ENCODE assay signal across 11 mouse cellular contexts in genomic region chr19:22656466-22657215, GRCm38 (mm10).
DNase-seq lines count a peak whose midpoint lies in the region; ATAC-seq and TF ChIP-seq lines count a peak whose summit lies in the region.
"Had no signal": no experiment of that assay in that cellular context is flagged by ENCODE, and none has a peak within 500 bp of the region (broad histone marks: within the 10 kb centered on the region; RNA-seq: fewer than 3 reads in every experiment).

No protein-coding gene starts in this region.

- H3K36me3 ChIP-seq in lung, embryonic 14.5 days (ENCODE audit: insufficient read depth), result no peaks in the 10 kb centered on the region
- H3K36me3 ChIP-seq in lung, postnatal 0 days (ENCODE audit: insufficient read depth, low read length), result no peaks in the 10 kb centered on the region
- H3K36me3 ChIP-seq in forebrain, embryonic 12.5 days (replicated peaks), result no peaks in the 10 kb centered on the region
- H3K36me3 ChIP-seq in heart, embryonic 12.5 days, result no peaks in the 10 kb centered on the region
- H3K36me3 ChIP-seq: liver, embryonic 13.5 days had no signal

- no peak overlapping the region for H3K4me2 ChIP-seq in lung, embryonic 14.5 days
- no peak overlapping the region for H3K4me2 ChIP-seq in lung, postnatal 0 days (replicated peaks; ENCODE audit: low read depth, low read length)
- H3K4me2 ChIP-seq in forebrain, embryonic 12.5 days, result peak overlapping the region; percentile 31
- H3K4me2 ChIP-seq in heart, embryonic 12.5 days, result no peak overlapping the region
- H3K4me2 ChIP-seq: liver, embryonic 13.5 days had no signal

- ATAC-seq in lung, embryonic 14.5 days (ENCODE audit: insufficient read depth), result no peak
- ATAC-seq in lung, postnatal 0 days, result no peak
- peak; percentile 69; the same call in 1 of the 2 replicates for ATAC-seq in forebrain, embryonic 12.5 days (ENCODE audit: low FRiP score)
- no peak for ATAC-seq in heart, embryonic 12.5 days (ENCODE audit: insufficient number of reproducible peaks, low FRiP score)

- H3K4me3 ChIP-seq in lung, embryonic 14.5 days (ENCODE audit: low read depth, low read length), result no peak overlapping the region
- H3K4me3 ChIP-seq in lung, postnatal 0 days (ENCODE audit: low read depth, low read length), result no peak overlapping the region
- H3K4me3 ChIP-seq in forebrain, embryonic 12.5 days (replicated peaks), result no peak overlapping the region
- H3K4me3 ChIP-seq in heart, embryonic 12.5 days, result no peak overlapping the region
- H3K4me3 ChIP-seq: liver, embryonic 13.5 days had no signal

- no peak for TF ChIP-seq EP300 in lung, postnatal 0 days (IDR thresholded peaks at IDR 0.05)

- no peaks in the 10 kb centered on the region for H3K27me3 ChIP-seq in lung, embryonic 14.5 days (ENCODE audit: insufficient read depth, low read length)
- H3K27me3 ChIP-seq in lung, postnatal 0 days (replicated peaks; ENCODE audit: insufficient read depth, low read length), result no peaks in the 10 kb centered on the region
- no peaks in the 10 kb centered on the region; the same call in 1 of the 2 replicates for H3K27me3 ChIP-seq in forebrain, embryonic 12.5 days
- no peaks in the 10 kb centered on the region for H3K27me3 ChIP-seq in heart, embryonic 12.5 days (replicated peaks)
- H3K27me3 ChIP-seq: liver, embryonic 13.5 days had no signal

- 62% methylated on average over 14 of the region's 14 CpGs for WGBS in lung, embryonic 14.5 days
- 61% methylated on average over 14 of the region's 14 CpGs for WGBS in lung, postnatal 0 days
- WGBS in forebrain, embryonic 12.5 days, result 30% methylated on average over 14 of the region's 14 CpGs
- 70% methylated on average over 14 of the region's 14 CpGs for WGBS in heart, embryonic 12.5 days

- no peaks in the 10 kb centered on the region for H3K9me3 ChIP-seq in lung, embryonic 14.5 days (ENCODE audit: low read depth, low read length)
- no peaks in the 10 kb centered on the region for H3K9me3 ChIP-seq in lung, postnatal 0 days (ENCODE audit: low read length)
- H3K9me3 ChIP-seq in forebrain, embryonic 12.5 days, result no peaks in the 10 kb centered on the region
- 0 out of 2 replicates have a peak, but pooled peaks cover 7% of the 10 kb centered on the region for H3K9me3 ChIP-seq in heart, embryonic 12.5 days (replicated peaks)
- H3K9me3 ChIP-seq: liver, embryonic 13.5 days had no signal

- H3K27ac ChIP-seq in lung, embryonic 14.5 days (ENCODE audit: low read depth), result peak overlapping the region; percentile 30; the same call in 1 of the 2 replicates
- no peak overlapping the region for H3K27ac ChIP-seq in lung, postnatal 0 days (ENCODE audit: low read length)
- peak overlapping the region; percentile 21; the same call in 1 of the 2 replicates for H3K27ac ChIP-seq in forebrain, embryonic 12.5 days
- H3K27ac ChIP-seq in heart, embryonic 12.5 days (ENCODE audit: poor library complexity, severe bottlenecking), result no peak overlapping the region
- H3K27ac ChIP-seq: liver, embryonic 13.5 days had no signal

- H3K4me1 ChIP-seq in lung, embryonic 14.5 days (ENCODE audit: insufficient read depth), result 0 out of 2 replicates have a peak, but pooled peaks cover 5% of the 10 kb centered on the region
- no peaks in the 10 kb centered on the region for H3K4me1 ChIP-seq in lung, postnatal 0 days (ENCODE audit: insufficient read depth, low read depth, low read length)
- peaks cover 12% of the 10 kb centered on the region for H3K4me1 ChIP-seq in forebrain, embryonic 12.5 days
- no peaks in the 10 kb centered on the region for H3K4me1 ChIP-seq in heart, embryonic 12.5 days (replicated peaks)
- H3K4me1 ChIP-seq: liver, embryonic 13.5 days had no signal

- no peak overlapping the region for H3K9ac ChIP-seq in lung, embryonic 14.5 days
- no peak overlapping the region for H3K9ac ChIP-seq in lung, postnatal 0 days (replicated peaks; ENCODE audit: low read depth)
- peak overlapping the region; percentile 9; the same call in 1 of the 2 replicates for H3K9ac ChIP-seq in forebrain, embryonic 12.5 days
- H3K9ac ChIP-seq in heart, embryonic 12.5 days, result no peak overlapping the region
- H3K9ac ChIP-seq: liver, embryonic 13.5 days had no signal

- TF ChIP-seq CTCF in lung, embryonic 14.5 days (IDR thresholded peaks at IDR 0.05; ENCODE audit: low read depth), result no peak
- no peak for TF ChIP-seq CTCF in lung, postnatal 0 days (IDR thresholded peaks at IDR 0.05)

- DNase-seq in lung, embryonic 14.5 days, result peak; percentile 19
- no peak for DNase-seq in lung, postnatal 0 days (ENCODE audit: low spot score)
- peak; percentile 13 for DNase-seq in mesoderm, embryonic 11.5 days (ENCODE audit: low read depth, low spot score)
- DNase-seq in telencephalon, adult 2 months (ENCODE audit: low read depth, low spot score), result peak; percentile 6
- no peak for DNase-seq in ovary, postnatal 10 days (ENCODE audit: low spot score)
- DNase-seq: cerebellum, adult 11-12 months; kidney, adult 2 months; liver, embryonic 13.5 days; thymus, adult 18-20 months had no signal

Comparison
In these comparisons a context has a peak if more than half of its experiments do, and no peak if none do; other contexts are left out.
1. DNase-seq: peak in lung, embryonic 14.5 days (single experiment), mesoderm, embryonic 11.5 days (single experiment) and telencephalon, adult 2 months (single experiment); none in lung, postnatal 0 days (single experiment) and ovary, postnatal 10 days (single experiment).
2. H3K27ac ChIP-seq: peak in lung, embryonic 14.5 days (single experiment) and forebrain, embryonic 12.5 days (single experiment); none in lung, postnatal 0 days (single experiment) and heart, embryonic 12.5 days (single experiment).